Mouse (Mus musculus) forebrain, embryonic 16.5 days (tissue): ENCODE data around the gene Zfp319. TPM values are rescaled to one million over a fixed set of nuclear protein-coding genes. Genes with fewer than 3 reads are reported as not detected.

ENCODE experiments used
- ATAC-seq: fragments of 200-750 bp; cut with Nextera tagmentation; 2 replicates; pipeline ENCODE4 v1.8.0; 2017; ENCODE audit warnings: mild to moderate bottlenecking, moderate library complexity
- H3K27ac ChIP-seq: fragments of 300-500 bp; sonication (generic); 2 replicates; pipeline ENCODE4 v1.5.1; 2014; ENCODE audit warnings: low read length, control low read depth
- H3K27me3 ChIP-seq: fragments of 300-500 bp; sonication (generic); replicated peaks from 2 replicates; pipeline ENCODE4 v1.6.1; 2014; ENCODE audit warnings: low read length; ENCODE audit not compliant: control insufficient read depth, insufficient read depth
- H3K36me3 ChIP-seq: fragments of 300-500 bp; sonication (generic); 2 replicates; pipeline ENCODE4 v1.6.1; 2014; ENCODE audit not compliant: control insufficient read depth, insufficient read depth
- H3K4me1 ChIP-seq: fragments of 300-500 bp; sonication (generic); replicated peaks from 2 replicates; pipeline ENCODE4 v1.6.1; 2014; ENCODE audit warnings: low read length; ENCODE audit not compliant: control insufficient read depth, insufficient read depth
- H3K4me2 ChIP-seq: fragments of 300-500 bp; sonication (generic); 2 replicates; pipeline ENCODE4 v1.6.1; 2014; ENCODE audit warnings: mild to moderate bottlenecking, low read length, control low read depth
- H3K4me3 ChIP-seq: fragments of 300-500 bp; sonication (generic); replicated peaks from 2 replicates; pipeline ENCODE4 v1.5.1; 2014; ENCODE audit warnings: mild to moderate bottlenecking, low read length, control low read depth
- H3K9ac ChIP-seq: fragments of 300-500 bp; sonication (generic); replicated peaks from 2 replicates; pipeline ENCODE4 v1.6.1; 2014; ENCODE audit warnings: low read depth, low read length, control low read depth
- H3K9me3 ChIP-seq: fragments of 300-500 bp; sonication (generic); 2 replicates; pipeline ENCODE4 v1.6.1; 2016; ENCODE audit warnings: low read length; ENCODE audit not compliant: control insufficient read depth
- WGBS: fragments of 180-500 bp; shearing (Covaris S2); extraction: QIAGEN DNeasy Blood & Tissue Kit; methylation state at CpG from one replicate; pipeline ENCODE4 v1.1.7; 2014; 5-methylcytosine and 5-hydroxymethylcytosine counted together
- polyA plus RNA-seq: library from polyadenylated mRNA; unstranded; fragments of >200 nt; fragmentation: Nextera tagmentation; extraction: Ambion mirVana; gene quantifications from 2 replicates; pipeline ENCODE4 v1.2.1, GENCODE M21; 2015

Zfp319 gene
- polyA plus RNA-seq, 1 experiment from 2014 or later, result 19.8 TPM

- H3K4me2 ChIP-seq, result peak within 1 kb of the TSS; percentile 97
- H3K9ac ChIP-seq, result peak within 1 kb of the TSS; percentile 81
- H3K27me3 ChIP-seq, result no peaks in the 10 kb centered on the region
- peaks cover 37% of the 10 kb centered on the region for H3K4me1 ChIP-seq
- H3K27ac ChIP-seq, result peak within 1 kb of the TSS; percentile 87
- under 1% methylated on average over 64 of the region's 80 CpGs for WGBS
- peak; percentile 75 for ATAC-seq
- H3K9me3 ChIP-seq, result no peaks in the 10 kb centered on the region
- H3K4me3 ChIP-seq, result peak within 1 kb of the TSS; percentile 81
- H3K36me3 ChIP-seq, result no peaks in the 10 kb centered on the region
These were observed 20.6 kb upstream of the Zfp319 start, which contains the start of gene Mmp15 for GRCm38 (mm10) chr8:95352151-95352870. TSS of gene Mmp15 (plus strand) at chr8:95352268.

- Histone ChIP-seq H3K36me3 (no peaks in the 10 kb centered on the region), H3K27ac (no peak overlapping the region), H3K4me3 (peak overlapping the region; percentile 81), H3K4me1 (peaks cover 40% of the 10 kb centered on the region), H3K4me2 (peak overlapping the region; percentile 97), H3K27me3 (no peaks in the 10 kb centered on the region), H3K9ac (peak overlapping the region; percentile 81), H3K9me3 (no peaks in the 10 kb centered on the region)
- WGBS, result 2% methylated on average over 15 of the region's 15 CpGs
- peak; percentile 36; the same call in 1 of the 2 replicates for ATAC-seq
These were observed 19.7 kb upstream of the Zfp319 start for GRCm38 (mm10) chr8:95351461-95351860.

- Histone ChIP-seq H3K9ac (0 out of 2 replicates have a peak overlapping the region, but pooled peaks have one; percentile 22), H3K4me3 (no peak overlapping the region), H3K27ac (peak overlapping the region; percentile 10; the same call in 1 of the 2 replicates), H3K4me2 (peak overlapping the region; percentile 38), H3K9me3 (no peaks in the 10 kb centered on the region), H3K4me1 (peaks cover 35% of the 10 kb centered on the region), H3K27me3 (no peaks in the 10 kb centered on the region), H3K36me3 (peaks cover 3% of the 10 kb centered on the region; the same call in 1 of the 2 replicates)
- 29% methylated on average over 19 of the region's 19 CpGs for WGBS
- ATAC-seq, result peak; percentile 21
These were observed 17.3 kb upstream of the Zfp319 start for GRCm38 (mm10) chr8:95348811-95349630.

- Histone ChIP-seq H3K4me3 (no peak overlapping the region), H3K27me3 (no peaks in the 10 kb centered on the region), H3K27ac (no peak overlapping the region), H3K4me2 (no peak overlapping the region), H3K9me3 (no peaks in the 10 kb centered on the region), H3K9ac (no peak overlapping the region), H3K36me3 (peaks cover 6% of the 10 kb centered on the region; the same call in 1 of the 2 replicates), H3K4me1 (peaks cover 29% of the 10 kb centered on the region)
- WGBS, result 72% methylated on average over 2 of the region's 2 CpGs
- no peak for ATAC-seq
These were observed 16.6 kb upstream of the Zfp319 start for GRCm38 (mm10) chr8:95348356-95348755.

GRCm38 (mm10) chr8:95346643-95347545, 15.1 kb upstream of the Zfp319 start:
- Histone ChIP-seq H3K4me2 (no peak overlapping the region), H3K36me3 (peaks cover 6% of the 10 kb centered on the region; the same call in 1 of the 2 replicates)
- 29% methylated on average over 8 of the region's 8 CpGs for WGBS

GRCm38 (mm10) chr8:95344668-95345067, 12.9 kb upstream of the Zfp319 start:
- no peak overlapping the region for H3K27ac ChIP-seq
- H3K9ac ChIP-seq, result no peak overlapping the region
- H3K36me3 ChIP-seq, result peaks cover 6% of the 10 kb centered on the region; the same call in 1 of the 2 replicates
- no peak for ATAC-seq
- no peaks in the 10 kb centered on the region for H3K9me3 ChIP-seq
- no peaks in the 10 kb centered on the region for H3K27me3 ChIP-seq
- H3K4me3 ChIP-seq, result no peak overlapping the region
- H3K4me1 ChIP-seq, result peaks cover 17% of the 10 kb centered on the region
- WGBS, result 69% methylated on average over 6 of the region's 6 CpGs
- H3K4me2 ChIP-seq, result no peak overlapping the region

More at GRCm38 (mm10) chr8:95346643-95347545, 15.1 kb upstream of the Zfp319 start:
- Histone ChIP-seq H3K27ac (no peak overlapping the region), H3K27me3 (no peaks in the 10 kb centered on the region), H3K9me3 (no peaks in the 10 kb centered on the region), H3K4me1 (peaks cover 26% of the 10 kb centered on the region), H3K9ac (no peak overlapping the region), H3K4me3 (no peak overlapping the region)
- peak; percentile 51 for ATAC-seq

GRCm38 (mm10) chr8:95341721-95342120, 10.0 kb upstream of the Zfp319 start:
- Histone ChIP-seq H3K4me3 (no peak overlapping the region), H3K4me2 (no peak overlapping the region), H3K9ac (no peak overlapping the region), H3K27ac (no peak overlapping the region), H3K27me3 (no peaks in the 10 kb centered on the region), H3K4me1 (no peaks in the 10 kb centered on the region), H3K9me3 (no peaks in the 10 kb centered on the region), H3K36me3 (peaks cover 6% of the 10 kb centered on the region)
- 51% methylated on average over 5 of the region's 5 CpGs for WGBS
- no peak for ATAC-seq

- no peak overlapping the region for H3K9ac ChIP-seq
- peaks cover 5% of the 10 kb centered on the region for H3K4me1 ChIP-seq
- H3K9me3 ChIP-seq, result no peaks in the 10 kb centered on the region
- H3K27ac ChIP-seq, result no peak overlapping the region
- no peak for ATAC-seq
- H3K4me2 ChIP-seq, result no peak overlapping the region
- H3K4me3 ChIP-seq, result no peak overlapping the region
- H3K27me3 ChIP-seq, result no peaks in the 10 kb centered on the region
- no peaks in the 10 kb centered on the region; the same call in none of the 2 replicates for H3K36me3 ChIP-seq
These were observed 4.6 kb upstream of the Zfp319 start for GRCm38 (mm10) chr8:95336363-95336762.
